Mouse (Mus musculus): ENCODE data around the gene Lsm5.

Lsm5 gene

DNA sequence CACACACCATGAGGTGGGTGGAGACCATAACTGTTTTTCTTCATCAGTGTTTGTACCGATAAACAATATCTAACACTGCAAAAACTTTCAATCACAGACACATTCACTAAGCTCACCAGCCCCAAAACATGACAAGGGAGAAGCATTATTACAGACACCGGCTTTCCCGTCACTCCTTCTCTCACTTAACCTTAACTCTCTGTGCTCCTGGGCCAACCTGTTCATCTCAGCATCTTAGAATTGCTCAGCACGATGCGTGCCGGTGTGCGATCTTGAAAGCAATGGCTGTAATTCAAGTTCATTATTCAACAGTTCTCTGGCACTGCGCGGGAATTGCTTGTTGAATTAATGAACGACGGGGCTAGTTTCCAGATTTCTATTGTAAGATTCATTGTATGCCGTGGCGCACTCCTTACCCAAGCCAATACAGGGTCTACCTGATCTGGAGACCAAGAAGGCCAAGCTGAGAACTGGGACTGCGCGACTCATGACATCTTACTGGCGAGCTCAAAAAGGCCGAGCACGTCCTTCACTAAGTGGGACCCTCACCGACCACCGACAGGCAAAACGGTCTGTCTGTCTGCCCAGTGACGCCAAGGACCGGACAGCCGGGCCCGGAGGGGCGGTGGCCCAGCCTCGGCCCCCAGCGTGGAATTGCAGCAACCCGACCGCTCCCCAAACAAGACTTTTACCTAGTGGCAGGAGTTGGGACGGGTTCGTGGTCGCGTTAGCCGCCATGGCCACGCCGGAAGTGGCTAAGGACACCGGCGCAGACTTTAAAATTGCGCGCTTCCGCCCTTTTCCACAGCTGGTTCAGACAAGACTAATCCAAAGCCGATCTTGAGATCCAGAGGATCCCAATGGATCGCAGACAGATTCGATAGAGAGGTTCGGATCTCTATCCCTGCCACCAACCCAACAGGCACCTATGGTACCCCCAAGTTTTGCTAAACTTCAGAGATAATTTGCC lies at the start of gene Lsm5:
TSS of gene Lsm5 (minus strand) at position 780 of the 970 bp plus-strand sequence.
- peak; percentile 72 to 81 for DNase-seq (ENCODE audit: low spot score in 2 of 2)

DNA sequence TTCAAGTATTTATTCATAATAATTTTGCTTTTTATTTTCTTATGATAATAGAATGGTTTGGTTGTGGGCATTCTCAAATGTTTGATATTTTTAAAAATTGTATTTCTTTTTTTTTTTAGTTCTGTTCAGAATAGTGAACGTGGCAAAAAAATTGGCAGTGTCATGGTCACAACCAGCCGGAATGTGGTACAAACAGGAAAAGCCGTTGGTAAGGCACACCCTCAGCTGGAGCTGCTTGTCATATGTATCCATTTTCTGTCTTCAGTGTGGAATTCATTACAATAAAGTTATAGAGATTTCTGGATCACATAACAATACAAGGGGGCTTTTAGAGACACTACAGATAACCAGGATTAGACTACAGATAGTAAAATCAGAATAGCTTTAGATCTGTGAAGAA lies 49.2 kb upstream of the Lsm5 start:
- no peak for DNase-seq (ENCODE audit: low spot score in 2 of 2)

DNA sequence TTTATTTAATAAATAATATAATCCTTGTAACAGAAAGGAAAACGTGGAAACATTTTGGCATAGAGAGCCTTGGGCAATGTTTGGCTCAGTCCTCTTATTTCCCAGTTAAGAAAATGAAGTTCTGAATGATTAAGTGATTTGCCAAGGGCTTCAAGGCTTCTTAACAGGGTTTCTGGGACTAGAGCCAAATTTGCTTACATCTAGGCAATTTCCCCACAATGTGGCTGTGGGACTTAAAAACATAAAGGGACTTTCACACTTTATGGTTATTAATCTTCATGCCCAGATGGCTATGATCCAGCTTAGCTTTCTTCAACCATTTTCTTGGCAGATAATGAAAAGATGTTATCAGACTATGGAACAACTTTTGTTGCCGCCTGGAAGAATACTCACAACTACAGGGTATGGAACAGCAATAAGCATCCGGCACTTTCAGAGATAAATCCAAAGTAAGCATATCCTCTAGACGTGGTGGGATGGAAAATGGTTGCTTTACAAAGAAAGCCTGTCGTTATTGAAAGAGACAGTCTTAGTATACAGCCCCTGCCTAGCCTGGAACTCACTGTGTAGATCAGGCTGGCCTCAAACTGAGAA lies 41.5 kb upstream of the Lsm5 start:
- no peak for DNase-seq (ENCODE audit: low spot score in 2 of 2)

DNA sequence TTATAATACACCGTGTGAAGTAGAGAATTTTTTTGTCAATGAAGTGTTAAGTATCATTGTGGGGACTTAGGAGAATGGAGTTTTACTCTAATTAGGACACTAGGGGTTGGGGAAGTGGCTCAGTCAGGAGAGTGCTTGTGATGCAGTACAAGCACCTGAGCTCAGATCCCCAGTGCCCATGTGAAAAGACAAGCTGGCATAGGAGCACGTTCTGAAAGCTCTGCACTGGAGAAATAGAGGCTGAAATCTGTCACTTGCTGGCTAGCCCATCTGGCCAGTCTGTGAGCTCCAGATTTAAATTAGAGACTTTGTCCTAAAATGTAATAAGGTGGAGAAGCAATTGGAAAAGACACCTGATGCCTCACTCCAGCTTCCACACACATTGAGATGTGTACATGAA lies 28.0 kb upstream of the Lsm5 start:
- DNase-seq (ENCODE audit: low spot score in 2 of 2), result no peak

DNA sequence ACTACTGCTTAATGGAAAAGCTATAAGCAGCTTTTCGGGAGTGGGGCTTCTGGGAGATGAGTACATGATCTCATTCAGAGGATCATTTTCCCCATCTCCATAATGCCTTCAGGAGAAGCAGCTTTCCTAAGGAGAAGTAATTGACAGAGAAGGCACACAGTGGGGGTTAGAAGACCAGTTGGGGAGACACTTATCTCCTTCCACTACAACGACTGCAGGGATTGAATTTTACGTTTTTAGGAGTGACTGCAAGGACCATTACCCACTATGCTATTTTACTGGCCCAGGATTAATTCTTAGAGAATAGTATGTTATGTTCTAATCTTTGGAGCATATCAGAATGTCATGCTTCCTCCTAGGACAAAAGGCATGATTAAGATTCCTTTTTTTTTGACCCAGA lies 16.4 kb upstream of the Lsm5 start:
- DNase-seq (ENCODE audit: low spot score in 2 of 2), result no peak

DNA sequence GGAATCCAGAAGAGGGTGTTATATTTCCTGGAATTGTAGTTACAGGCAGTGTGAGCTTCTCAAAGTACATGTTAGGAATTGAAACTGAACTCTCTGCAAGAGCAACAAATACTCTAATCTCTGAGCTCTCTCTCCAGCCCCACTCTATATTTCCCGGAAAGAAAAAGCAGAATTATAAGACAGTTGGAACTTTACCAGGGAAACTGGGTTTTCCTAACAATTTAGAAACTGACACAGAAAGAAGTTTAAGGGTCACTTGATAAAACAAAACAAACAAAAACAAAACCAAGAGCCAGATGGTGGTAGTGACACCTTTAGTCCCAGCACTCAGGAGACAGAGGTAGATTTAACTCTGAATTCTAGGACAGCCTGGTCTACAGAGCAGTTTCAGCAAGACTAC lies 14.6 kb upstream of the Lsm5 start:
- DNase-seq (ENCODE audit: low spot score in 2 of 2), result no peak

DNA sequence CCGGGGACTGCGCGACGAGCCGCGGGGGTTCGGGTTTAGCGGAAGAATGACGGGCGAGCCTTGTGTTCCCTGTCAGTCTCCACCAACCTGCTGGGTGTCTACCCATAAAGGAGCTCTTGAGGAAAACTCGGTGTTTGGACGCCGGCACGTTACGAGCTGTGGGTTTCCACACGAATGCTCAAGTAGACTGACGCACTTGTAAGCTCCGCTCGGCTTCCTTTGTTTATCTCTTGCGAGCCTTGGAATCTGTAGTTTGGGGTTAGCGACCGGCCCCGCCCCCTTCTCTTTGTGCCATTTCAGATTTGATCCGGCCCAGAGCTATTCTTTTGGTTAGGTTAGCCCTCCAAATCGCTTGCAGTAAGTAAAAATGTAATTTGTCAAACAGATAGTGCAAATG lies 10.8 kb upstream of the Lsm5 start:
- DNase-seq (ENCODE audit: low spot score in 2 of 2), result no peak

DNA sequence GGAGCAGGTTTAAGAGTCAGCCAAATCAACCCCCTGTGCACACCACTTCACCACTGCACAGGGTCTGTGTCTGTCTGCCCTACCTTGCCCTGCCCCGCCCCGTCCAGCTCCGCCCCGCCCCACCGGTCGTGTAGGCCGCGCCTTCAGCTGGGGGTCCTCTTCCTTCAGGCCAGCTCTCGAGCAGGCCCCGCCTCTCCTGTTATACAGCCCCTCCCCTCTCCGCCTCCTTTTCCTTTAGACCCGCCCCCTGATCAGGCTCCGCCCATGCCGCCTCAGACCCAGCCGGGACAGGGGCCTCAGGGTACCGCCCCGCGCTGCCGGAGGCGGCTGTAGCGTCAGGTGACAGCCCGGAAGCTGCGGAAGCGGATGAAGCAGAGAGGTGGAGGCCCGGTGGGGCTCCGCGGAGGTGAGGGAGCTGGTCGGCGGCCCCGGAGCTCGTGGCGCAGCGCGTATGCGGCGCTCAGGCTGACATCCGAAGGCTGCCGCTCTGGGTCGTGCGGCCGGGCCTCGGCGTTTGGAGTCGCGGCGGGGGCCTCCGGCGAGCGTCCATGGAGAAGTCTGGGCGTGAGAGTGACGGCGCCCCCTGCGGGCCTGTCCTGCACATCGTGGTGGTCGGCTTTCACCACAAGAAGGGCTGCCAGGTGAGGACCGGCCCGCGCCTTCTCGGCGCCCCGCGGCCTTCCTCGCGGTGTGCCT lies 10.2 kb upstream of the Lsm5 start, which contains the start of gene Avl9:
TSS of gene Avl9 (plus strand) at position 326 of the 696 bp plus-strand sequence.
- peak; percentile 91 to 96 for DNase-seq (ENCODE audit: low spot score in 2 of 2)

DNA sequence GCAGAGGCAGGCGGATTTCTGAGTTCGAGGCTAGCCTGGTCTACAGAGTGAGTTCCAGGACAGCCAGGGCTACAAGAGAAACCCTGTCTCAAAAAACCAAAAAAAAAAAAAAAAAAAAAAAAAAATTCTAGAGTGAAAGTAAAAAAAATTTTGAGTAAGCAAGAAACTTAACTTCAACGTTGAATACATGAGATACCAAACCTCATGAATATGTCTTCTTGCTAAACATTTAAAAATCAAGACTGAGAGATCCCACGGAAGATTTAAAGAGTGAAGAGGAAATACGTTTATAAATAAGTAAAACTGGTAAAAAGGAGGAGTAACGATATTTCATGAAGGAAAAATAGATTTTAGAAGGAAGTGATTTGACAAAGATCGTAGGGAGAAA lies 9.7 kb upstream of the Lsm5 start:
- no peak for DNase-seq (ENCODE audit: low spot score in 2 of 2)

DNA sequence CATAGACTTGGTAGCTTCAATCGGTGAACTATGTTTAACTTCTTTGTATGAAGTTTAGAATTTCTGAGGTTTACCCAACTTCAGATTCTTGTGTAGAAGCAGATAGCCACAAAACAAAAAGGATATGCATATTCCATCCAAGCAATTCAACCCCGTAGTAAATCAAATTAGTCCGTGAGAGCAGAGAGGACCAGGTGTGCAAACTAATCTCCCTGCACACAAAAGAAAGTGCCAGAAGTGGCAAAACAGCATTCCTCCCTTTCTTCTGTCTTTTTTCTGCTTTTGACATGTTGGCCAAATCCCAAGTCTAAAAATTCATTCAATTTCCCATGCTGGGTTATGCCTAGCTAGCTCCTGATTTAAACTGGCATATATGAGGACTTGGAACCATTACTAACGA lies 12.1 kb downstream of the Lsm5 start:
- DNase-seq (ENCODE audit: low spot score in 2 of 2), result no peak

DNA sequence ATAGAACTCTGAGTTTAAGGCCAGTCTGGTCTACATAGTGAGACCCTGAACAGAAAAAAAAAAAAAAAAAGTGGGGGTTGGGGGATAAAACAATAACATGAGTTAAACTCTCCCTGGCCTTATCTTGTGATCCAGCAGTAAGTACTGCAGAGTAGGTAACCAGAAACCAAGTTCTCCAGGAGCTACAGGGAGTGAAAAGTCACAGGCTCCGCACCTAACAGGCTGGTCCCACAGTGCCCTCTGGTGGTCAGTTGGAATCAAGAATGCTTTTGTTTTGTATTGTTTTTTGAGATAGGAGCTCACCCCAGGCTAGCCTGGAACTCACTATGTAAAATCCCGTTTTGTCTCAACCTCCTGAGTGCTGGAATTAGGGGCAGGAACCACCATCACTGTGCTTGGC lies 13.3 kb downstream of the Lsm5 start:
- DNase-seq (ENCODE audit: low spot score in 2 of 2), result peak; percentile 39 to 44

DNA sequence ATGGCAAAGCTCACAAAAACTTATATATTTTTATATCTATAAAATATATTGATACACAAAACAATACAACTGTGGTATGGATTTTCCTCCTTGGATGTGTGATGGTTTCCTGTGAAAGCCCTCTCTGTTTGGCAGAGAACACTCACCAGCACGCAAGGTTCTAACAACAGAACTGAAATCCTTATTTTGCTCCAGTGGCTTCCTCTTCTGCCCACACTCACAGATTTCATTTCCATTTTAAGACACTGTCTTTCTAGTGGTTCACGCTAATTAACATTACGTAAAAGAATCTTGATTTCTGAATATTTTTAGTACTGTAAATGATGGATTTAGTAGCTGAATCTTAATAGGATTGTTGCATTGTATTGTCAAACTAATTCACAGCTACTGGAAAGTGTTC lies 16.3 kb downstream of the Lsm5 start:
- DNase-seq (ENCODE audit: low spot score in 2 of 2), result no peak

DNA sequence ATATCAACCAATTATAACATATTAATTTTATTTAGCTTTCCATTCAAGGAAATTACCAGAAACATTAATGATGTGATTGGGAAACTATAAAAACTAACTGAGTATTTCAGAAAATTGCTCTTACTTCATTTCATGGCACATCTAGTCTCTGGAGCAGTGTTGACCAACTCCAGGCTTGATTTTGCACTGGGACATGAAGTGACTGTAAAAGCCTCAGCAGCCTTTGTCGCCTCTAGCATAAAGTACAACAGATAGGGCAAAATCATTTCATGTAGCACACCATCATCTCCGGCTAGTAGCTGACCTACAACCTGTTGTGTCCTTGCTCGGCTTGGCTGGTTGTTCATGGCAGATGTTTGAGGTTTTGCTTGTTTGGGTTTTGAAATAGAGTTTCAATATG lies 40.1 kb downstream of the Lsm5 start:
- DNase-seq (ENCODE audit: low spot score in 2 of 2), result no peak

DNA sequence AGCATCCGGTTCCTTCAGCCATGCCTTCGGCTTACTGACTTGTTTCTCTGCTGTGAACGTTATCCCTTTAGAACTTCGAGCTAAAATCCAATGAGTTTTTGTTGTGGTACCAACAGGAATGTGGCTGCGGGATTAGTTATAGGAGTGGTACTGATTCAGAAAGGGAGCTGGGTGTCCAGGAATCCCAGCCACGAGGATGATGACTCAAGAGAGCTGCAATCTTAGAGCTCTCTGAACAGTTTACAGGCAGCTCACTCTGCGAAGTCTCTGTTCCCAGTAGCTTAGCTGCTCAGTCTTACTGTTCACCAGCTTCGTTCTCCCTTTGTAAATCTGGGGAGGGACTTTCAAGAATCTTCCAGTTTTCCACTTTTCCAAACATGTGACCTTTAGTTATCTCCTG lies 49.1 kb downstream of the Lsm5 start:
- DNase-seq (ENCODE audit: low spot score in 2 of 2), result no peak

DNA sequence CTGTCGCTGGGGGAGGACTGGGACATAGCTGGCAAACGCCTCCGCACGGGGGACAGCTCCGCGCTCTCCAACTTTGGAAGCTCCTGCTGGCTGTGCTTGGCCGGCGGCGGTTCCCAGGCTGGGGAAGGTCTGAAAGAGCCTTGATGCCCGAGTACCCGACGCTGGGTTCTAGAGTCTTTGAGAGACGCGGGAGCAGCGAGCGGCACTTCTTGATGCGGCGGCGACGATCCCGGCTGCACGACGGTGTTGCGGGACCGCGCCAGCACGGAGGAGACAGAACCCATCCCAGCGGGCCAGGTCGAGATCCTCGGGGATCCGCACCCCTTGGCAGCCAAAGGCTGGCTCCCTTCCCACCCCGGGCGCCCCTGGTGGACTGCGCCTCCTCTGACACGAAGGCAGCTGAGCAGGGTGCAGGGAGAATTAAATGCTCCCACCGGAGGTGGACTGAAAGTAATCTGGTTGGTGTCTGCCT lies 52.4 kb downstream of the Lsm5 start:
- peak in 1 of 2 experiments; percentile 9 for DNase-seq (ENCODE audit: low spot score in 2 of 2)

All from right cerebral cortex, postnatal 36 days (tissue).